Mouse (Mus musculus) liver (tissue): Measurements from ENCODE around the gene Slc12a6.

Experiments used
- DNase-seq: peaks from one replicate; pipeline ENCODE4 v3.0.0-alpha.2; 2020; ENCODE audit warnings: mixed read lengths

Gene Slc12a6

GRCm38 (mm10) chr2:112393958-112394357 is 128.3 kb downstream of the Slc12a6 start:
- DNase-seq, result no peak

- DNase-seq, result no peak
Measured at GRCm38 (mm10) chr2:112396649-112397048, 131.0 kb downstream of the Slc12a6 start.

GRCm38 (mm10) chr2:112407030-112407429 is 141.4 kb downstream of the Slc12a6 start:
- DNase-seq, result no peak
